Mouse (Mus musculus) heart, embryonic 16.5 days (tissue): ENCODE measurements around the gene Slc25a22. TPM values are rescaled to one million over a fixed set of nuclear protein-coding genes. Genes with fewer than 3 reads are reported as not detected.

ENCODE experiments used
- ATAC-seq: fragments of 200-750 bp; cut with Nextera tagmentation; replicated peaks from 2 replicates; pipeline ENCODE4 v1.8.0; 2017; ENCODE audit warnings: moderate number of reproducible peaks; ENCODE audit not compliant: insufficient read depth, low FRiP score; ENCODE audit errors: extremely low read depth
- H3K27ac ChIP-seq: fragments of 300-500 bp; sonication (generic); 2 replicates; pipeline ENCODE4 v1.5.1; 2014; ENCODE audit warnings: mild to moderate bottlenecking, low read length, control low read depth, moderate library complexity
- H3K27me3 ChIP-seq: fragments of 300-500 bp; sonication (generic); 2 replicates; pipeline ENCODE4 v1.6.1; 2014; ENCODE audit warnings: low read length, mixed read lengths; ENCODE audit not compliant: control insufficient read depth, insufficient read depth
- H3K36me3 ChIP-seq: fragments of 300-500 bp; sonication (generic); 2 replicates; pipeline ENCODE4 v1.6.1; 2014; ENCODE audit not compliant: control insufficient read depth, insufficient read depth
- H3K4me1 ChIP-seq: fragments of 300-500 bp; sonication (generic); 2 replicates; pipeline ENCODE4 v1.6.1; 2014; ENCODE audit warnings: low read length, mixed read lengths; ENCODE audit not compliant: control insufficient read depth, insufficient read depth
- H3K4me2 ChIP-seq: fragments of 300-500 bp; sonication (generic); 2 replicates; pipeline ENCODE4 v1.6.1; 2014; ENCODE audit warnings: low read depth, mild to moderate bottlenecking, control low read depth, low read length
- H3K4me3 ChIP-seq: fragments of 300-500 bp; sonication (generic); 2 replicates; pipeline ENCODE4 v1.5.1; 2014; ENCODE audit warnings: mild to moderate bottlenecking, control low read depth, low read length
- H3K9ac ChIP-seq: fragments of 300-500 bp; sonication (generic); 2 replicates; pipeline ENCODE4 v1.6.1; 2014; ENCODE audit warnings: low read length, control low read depth
- H3K9me3 ChIP-seq: fragments of 300-500 bp; sonication (generic); replicated peaks from 2 replicates; pipeline ENCODE4 v1.6.1; 2016; ENCODE audit warnings: low read length; ENCODE audit not compliant: control insufficient read depth
- WGBS: fragments of 180-500 bp; shearing (Covaris S2); extraction: QIAGEN DNeasy Blood & Tissue Kit; methylation state at CpG from one replicate; pipeline ENCODE4 v1.1.7; 2014; 5-methylcytosine and 5-hydroxymethylcytosine counted together
- polyA plus RNA-seq: library from polyadenylated mRNA; unstranded; fragments of >200 nt; fragmentation: Nextera tagmentation; extraction: Ambion mirVana; gene quantifications from 2 replicates; pipeline ENCODE4 v1.2.1, GENCODE M21; 2015

Gene Slc25a22
- polyA plus RNA-seq, 1 experiment from 2014 or later = 19.7 TPM

GRCm38 (mm10) chr7:141443081-141443821, 5.6 kb upstream of the Slc25a22 start:
- Histone ChIP-seq H3K27me3 (no peaks in the 10 kb centered on the region), H3K4me2 (peak overlapping the region; percentile 96), H3K9me3 (no peaks in the 10 kb centered on the region), H3K36me3 (peaks cover 8% of the 10 kb centered on the region), H3K9ac (peak overlapping the region; percentile 76), H3K4me1 (peaks cover 25% of the 10 kb centered on the region), H3K4me3 (peak overlapping the region; percentile 66), H3K27ac (peak overlapping the region; percentile 24; the same call in 1 of the 2 replicates)
- WGBS = 15% methylated on average over 12 of the region's 12 CpGs
- no peak for ATAC-seq

GRCm38 (mm10) chr7:141442199-141442598, 4.5 kb upstream of the Slc25a22 start:
- H3K4me3 ChIP-seq = no peak overlapping the region; the same call in 1 of the 2 replicates
- H3K27me3 ChIP-seq = no peaks in the 10 kb centered on the region
- H3K4me1 ChIP-seq = peaks cover 24% of the 10 kb centered on the region
- no peak for ATAC-seq
- peak overlapping the region; percentile 76 for H3K9ac ChIP-seq
- 89% methylated on average over 13 of the region's 13 CpGs for WGBS
- no peak overlapping the region for H3K27ac ChIP-seq
- no peaks in the 10 kb centered on the region for H3K9me3 ChIP-seq
- H3K4me2 ChIP-seq = no peak overlapping the region
- peaks cover 10% of the 10 kb centered on the region for H3K36me3 ChIP-seq

DNA sequence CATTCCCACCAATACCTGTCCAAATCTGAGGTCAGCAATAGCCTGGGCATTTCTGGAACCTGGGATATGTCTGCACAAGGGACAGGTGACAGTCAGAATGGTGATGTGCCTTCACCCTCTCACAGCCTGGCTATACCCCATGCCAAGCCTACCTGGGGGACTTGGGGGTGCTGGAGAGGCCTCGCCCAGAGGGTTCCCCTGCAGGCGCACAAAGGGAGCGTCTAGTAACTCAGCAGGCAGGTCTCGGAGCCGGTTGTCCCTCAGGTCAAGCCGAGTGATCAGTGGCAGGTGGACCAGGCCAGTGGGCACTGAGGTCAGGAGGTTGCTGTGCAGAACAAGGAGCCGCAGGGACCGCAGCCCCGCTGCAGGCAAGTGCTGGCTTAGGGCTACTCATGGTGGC, 3.8 kb upstream of the Slc25a22 start:
- no peak overlapping the region for H3K4me3 ChIP-seq
- peaks cover 28% of the 10 kb centered on the region for H3K4me1 ChIP-seq
- no peak overlapping the region for H3K9ac ChIP-seq
- H3K9me3 ChIP-seq = no peaks in the 10 kb centered on the region
- H3K27ac ChIP-seq = no peak overlapping the region
- ATAC-seq = no peak
- 93% methylated on average over 9 of the region's 9 CpGs for whole genome bisulfite sequencing
- no peaks in the 10 kb centered on the region for H3K27me3 ChIP-seq
- peaks cover 10% of the 10 kb centered on the region for H3K36me3 ChIP-seq
- H3K4me2 ChIP-seq = no peak overlapping the region

GRCm38 (mm10) chr7:141440613-141441012, 2.9 kb upstream of the Slc25a22 start:
- no peak for ATAC-seq
- no peak overlapping the region for H3K4me2 ChIP-seq

GRCm38 (mm10) chr7:141439811-141440210, 2.1 kb upstream of the Slc25a22 start:
- H3K9ac ChIP-seq = no peak overlapping the region
- H3K36me3 ChIP-seq = peaks cover 10% of the 10 kb centered on the region
- no peak overlapping the region for H3K27ac ChIP-seq
- no peak for ATAC-seq
- peaks cover 35% of the 10 kb centered on the region for H3K4me1 ChIP-seq
- no peak overlapping the region for H3K4me3 ChIP-seq
- no peaks in the 10 kb centered on the region for H3K9me3 ChIP-seq
- H3K27me3 ChIP-seq = no peaks in the 10 kb centered on the region
- WGBS = 93% methylated on average over 11 of the region's 11 CpGs
- no peak overlapping the region for H3K4me2 ChIP-seq

More at GRCm38 (mm10) chr7:141440613-141441012, 2.9 kb upstream of the Slc25a22 start:
- H3K36me3 ChIP-seq = peaks cover 10% of the 10 kb centered on the region
- H3K9ac ChIP-seq = no peak overlapping the region
- no peaks in the 10 kb centered on the region for H3K27me3 ChIP-seq
- 21% methylated on average over 6 of the region's 6 CpGs for WGBS
- peaks cover 31% of the 10 kb centered on the region for H3K4me1 ChIP-seq
- no peaks in the 10 kb centered on the region for H3K9me3 ChIP-seq
- no peak overlapping the region for H3K27ac ChIP-seq
- H3K4me3 ChIP-seq = no peak overlapping the region

DNA sequence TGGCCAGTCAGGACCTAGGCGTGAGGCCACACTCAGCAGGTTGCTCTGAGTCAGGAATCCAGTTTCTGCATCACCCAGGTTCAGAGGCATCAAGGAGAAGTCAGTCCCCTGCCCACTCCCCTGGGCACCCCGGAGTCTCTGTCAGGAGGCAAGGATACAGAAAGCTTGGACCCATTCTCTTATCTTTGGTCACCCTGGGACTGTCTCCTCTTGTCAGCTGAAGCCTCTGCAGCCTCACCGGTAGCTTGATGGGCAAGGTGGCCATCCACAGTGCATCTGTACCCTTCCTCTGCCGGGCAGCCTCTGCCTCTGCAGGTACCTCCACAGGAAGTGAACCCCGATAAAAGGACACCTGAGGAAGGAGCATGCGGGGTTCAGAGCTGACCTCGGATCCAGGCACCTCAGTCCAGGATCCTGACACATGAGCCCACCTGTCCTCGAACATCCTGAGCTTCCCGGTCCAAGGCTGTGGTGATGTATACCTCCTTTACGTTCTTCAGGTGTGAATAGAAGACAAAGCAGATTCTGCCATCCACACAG, 1.5 kb upstream of the Slc25a22 start:
- H3K4me3 ChIP-seq = no peak overlapping the region
- H3K4me2 ChIP-seq = no peak overlapping the region
- no peaks in the 10 kb centered on the region for H3K9me3 ChIP-seq
- no peak overlapping the region for H3K9ac ChIP-seq
- H3K27me3 ChIP-seq = no peaks in the 10 kb centered on the region
- no peak overlapping the region for H3K27ac ChIP-seq
- no peak for ATAC-seq
- WGBS = 93% methylated on average over 10 of the region's 10 CpGs
- peaks cover 39% of the 10 kb centered on the region for H3K4me1 ChIP-seq
- H3K36me3 ChIP-seq = peaks cover 10% of the 10 kb centered on the region

GRCm38 (mm10) chr7:141438201-141438968, 693 bp upstream of the Slc25a22 start:
- peaks cover 39% of the 10 kb centered on the region for H3K4me1 ChIP-seq
- H3K4me2 ChIP-seq = no peak overlapping the region
- WGBS = 88% methylated on average over 12 of the region's 12 CpGs
- no peaks in the 10 kb centered on the region for H3K27me3 ChIP-seq
- H3K4me3 ChIP-seq = no peak overlapping the region
- H3K27ac ChIP-seq = no peak overlapping the region
- H3K9ac ChIP-seq = no peak overlapping the region
- no peaks in the 10 kb centered on the region for H3K9me3 ChIP-seq
- peaks cover 12% of the 10 kb centered on the region for H3K36me3 ChIP-seq
- no peak for ATAC-seq

DNA sequence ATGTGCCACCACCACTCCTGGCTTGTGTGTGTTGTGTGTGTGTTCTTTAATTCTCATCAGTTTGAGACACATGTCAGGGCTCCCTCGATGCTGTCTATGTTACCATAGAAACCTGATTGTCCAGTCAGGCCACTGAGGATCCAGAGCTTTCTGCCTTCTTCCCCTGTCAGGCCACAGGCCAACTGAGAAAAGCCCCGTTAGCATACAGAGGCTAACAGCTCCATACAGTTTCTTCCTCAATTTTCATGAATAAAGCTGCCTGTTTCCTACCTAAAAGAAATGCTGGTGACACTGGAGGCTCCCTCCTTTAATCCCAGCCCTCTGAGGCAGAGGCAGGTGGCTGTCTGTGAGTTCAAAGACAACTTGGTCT, 1.2 kb downstream of the Slc25a22 start:
- no peak for ATAC-seq
- Histone ChIP-seq H3K4me3 (peak overlapping the region; percentile 74), H3K4me2 (peak overlapping the region; percentile 74), H3K27me3 (no peaks in the 10 kb centered on the region), H3K27ac (no peak overlapping the region), H3K36me3 (peaks cover 10% of the 10 kb centered on the region), H3K9ac (peak overlapping the region; percentile 77), H3K4me1 (peaks cover 27% of the 10 kb centered on the region), H3K9me3 (no peaks in the 10 kb centered on the region)
- WGBS = 70% methylated on average over 2 of the region's 2 CpGs
